Mouse (Mus musculus) erythroblast, embryonic 14.5 days (primary cell): ENCODE data around the gene Gnb1l. TPM values are rescaled to one million over a fixed set of nuclear protein-coding genes. Genes with fewer than 3 reads are reported as not detected.

ENCODE experiments used
- H3K27me3 ChIP-seq: 2 replicates; pipeline ENCODE4 v1.6.1; 2012; ENCODE audit warnings: inconsistent platforms; ENCODE audit not compliant: control insufficient read depth
- H3K36me3 ChIP-seq: 2 replicates; pipeline ENCODE4 v1.6.1; 2012; ENCODE audit warnings: mild to moderate bottlenecking, inconsistent platforms; ENCODE audit not compliant: control insufficient read depth
- H3K4me1 ChIP-seq: 2 replicates; pipeline ENCODE4 v1.6.1; 2012; ENCODE audit warnings: inconsistent platforms; ENCODE audit not compliant: control insufficient read depth
- H3K4me3 ChIP-seq: replicated peaks from 2 replicates; pipeline ENCODE3; 2012; ENCODE audit warnings: moderate library complexity, mild to moderate bottlenecking, inconsistent platforms
- H3K9me3 ChIP-seq: 2 replicates; pipeline ENCODE4 v1.6.1; 2012; ENCODE audit warnings: low read length, inconsistent platforms, mixed read lengths; ENCODE audit not compliant: control insufficient read depth
- GATA1 ChIP-seq: IDR thresholded peaks from 2 replicates; pipeline ENCODE4 v1.6.1; 2012; ENCODE audit warnings: low read length, inconsistent platforms, mixed read lengths
- TAL1 ChIP-seq: IDR thresholded peaks from 3 replicates; pipeline ENCODE4 v1.6.1; 2012; ENCODE audit warnings: low read length, inconsistent platforms, mixed read lengths
- polyA plus RNA-seq: library from polyadenylated mRNA; stranded (reverse); fragments of >175 nt; gene quantifications from 2 replicates; pipeline ENCODE4 v1.2.3, GENCODE M21; 2012

The Gnb1l gene
- polyA plus RNA-seq, 1 experiment, result 0.64 TPM

- H3K9me3 ChIP-seq, result no peaks in the 10 kb centered on the region
- no peak overlapping the region for H3K4me3 ChIP-seq
- H3K36me3 ChIP-seq, result no peaks in the 10 kb centered on the region; the same call in 1 of the 2 replicates
- TF ChIP-seq TAL1, result no peak
- no peak for TF ChIP-seq GATA1
- H3K4me1 ChIP-seq, result no peaks in the 10 kb centered on the region
- H3K27me3 ChIP-seq, result no peaks in the 10 kb centered on the region
These were observed 56.2 kb downstream of the Gnb1l start for GRCm38 (mm10) chr16:18554721-18555120.

- Histone ChIP-seq H3K4me3 (no peak overlapping the region), H3K36me3 (no peaks in the 10 kb centered on the region; the same call in 1 of the 2 replicates), H3K9me3 (no peaks in the 10 kb centered on the region), H3K27me3 (no peaks in the 10 kb centered on the region), H3K4me1 (no peaks in the 10 kb centered on the region)
- TF ChIP-seq TAL1 (no peak), GATA1 (no peak)
These were observed 56.9 kb downstream of the Gnb1l start for GRCm38 (mm10) chr16:18555235-18555935.

GRCm38 (mm10) chr16:18556461-18556860, 57.9 kb downstream of the Gnb1l start:
- Histone ChIP-seq H3K27me3 (no peaks in the 10 kb centered on the region), H3K9me3 (no peaks in the 10 kb centered on the region), H3K36me3 (no peaks in the 10 kb centered on the region; the same call in 1 of the 2 replicates), H3K4me3 (no peak overlapping the region), H3K4me1 (no peaks in the 10 kb centered on the region)
- no peak for TF ChIP-seq TAL1
- TF ChIP-seq GATA1, result no peak

GRCm38 (mm10) chr16:18564472-18564871, 66.0 kb downstream of the Gnb1l start:
- Histone ChIP-seq H3K9me3 (no peaks in the 10 kb centered on the region), H3K4me1 (no peaks in the 10 kb centered on the region), H3K4me3 (no peak overlapping the region), H3K27me3 (no peaks in the 10 kb centered on the region), H3K36me3 (peaks cover 6% of the 10 kb centered on the region)
- TF ChIP-seq GATA1 (no peak), TAL1 (no peak)

- no peaks in the 10 kb centered on the region for H3K4me1 ChIP-seq
- no peaks in the 10 kb centered on the region for H3K27me3 ChIP-seq
- no peaks in the 10 kb centered on the region for H3K9me3 ChIP-seq
- H3K36me3 ChIP-seq, result peaks cover 6% of the 10 kb centered on the region
- TF ChIP-seq GATA1, result no peak
- TF ChIP-seq TAL1, result no peak
- no peak overlapping the region for H3K4me3 ChIP-seq
These were observed 70.1 kb downstream of the Gnb1l start for GRCm38 (mm10) chr16:18568599-18568998.

- H3K36me3 ChIP-seq, result no peaks in the 10 kb centered on the region
- peaks cover 32% of the 10 kb centered on the region for H3K27me3 ChIP-seq
- H3K4me3 ChIP-seq, result no peak overlapping the region
- H3K9me3 ChIP-seq, result no peaks in the 10 kb centered on the region
- no peak for TF ChIP-seq TAL1
- TF ChIP-seq GATA1, result no peak
- no peaks in the 10 kb centered on the region for H3K4me1 ChIP-seq
These were observed 75.7 kb downstream of the Gnb1l start for GRCm38 (mm10) chr16:18574196-18574595.

- TF ChIP-seq GATA1 (no peak), TAL1 (no peak)
- H3K9me3 ChIP-seq, result 0 out of 2 replicates have a peak, but pooled peaks cover 2% of the 10 kb centered on the region
- peaks cover 60% of the 10 kb centered on the region for H3K27me3 ChIP-seq
- H3K4me1 ChIP-seq, result no peaks in the 10 kb centered on the region
- no peaks in the 10 kb centered on the region for H3K36me3 ChIP-seq
- no peak overlapping the region for H3K4me3 ChIP-seq
These were observed 78.6 kb downstream of the Gnb1l start for GRCm38 (mm10) chr16:18577071-18577470.

GRCm38 (mm10) chr16:18577599-18578160, 79.2 kb downstream of the Gnb1l start:
- H3K36me3 ChIP-seq, result no peaks in the 10 kb centered on the region
- H3K4me1 ChIP-seq, result no peaks in the 10 kb centered on the region
- TF ChIP-seq GATA1 (no peak), TAL1 (no peak)
- H3K4me3 ChIP-seq, result no peak overlapping the region
- peaks cover 2% of the 10 kb centered on the region; the same call in 1 of the 2 replicates for H3K9me3 ChIP-seq
- peaks cover 66% of the 10 kb centered on the region for H3K27me3 ChIP-seq

GRCm38 (mm10) chr16:18580389-18580788, 81.9 kb downstream of the Gnb1l start:
- Histone ChIP-seq H3K4me1 (no peaks in the 10 kb centered on the region), H3K36me3 (no peaks in the 10 kb centered on the region), H3K4me3 (no peak overlapping the region), H3K27me3 (peaks cover 85% of the 10 kb centered on the region), H3K9me3 (peaks cover 2% of the 10 kb centered on the region; the same call in 1 of the 2 replicates)
- no peak for TF ChIP-seq GATA1
- TF ChIP-seq TAL1, result no peak
